Mouse (Mus musculus): ENCODE data around the gene Nos1ap.

GRCm38 (mm10) chr1:170519631-170520030 lies 70.0 kb downstream of the Nos1ap start:
- no peak for TF ChIP-seq CTCF (IDR thresholded peaks at IDR 0.05; ENCODE audit: control insufficient read depth, insufficient read depth, insufficient read length)
- no peak for TF ChIP-seq USF1 (IDR thresholded peaks at IDR 0.05; ENCODE audit: low read depth)
- no peak for TF ChIP-seq MAX (IDR thresholded peaks at IDR 0.05)
- TF ChIP-seq CEBPB (IDR thresholded peaks at IDR 0.05; ENCODE audit: low read depth), result no peak
- no peak for TF ChIP-seq MYOD1 (IDR thresholded peaks at IDR 0.05; ENCODE audit: control insufficient read depth, insufficient read length, low read depth)
- TF ChIP-seq FOSL1 (IDR thresholded peaks at IDR 0.05; ENCODE audit: insufficient read depth, low read length, poor library complexity, severe bottlenecking), result no peak
- no peak for TF ChIP-seq MYOG (IDR thresholded peaks at IDR 0.05; ENCODE audit: control insufficient read depth, extremely low read depth, insufficient read length)

All from C2C12 (cell line).